Mouse (Mus musculus): Measurements from ENCODE around the gene 4932411N23Rik.

DNA sequence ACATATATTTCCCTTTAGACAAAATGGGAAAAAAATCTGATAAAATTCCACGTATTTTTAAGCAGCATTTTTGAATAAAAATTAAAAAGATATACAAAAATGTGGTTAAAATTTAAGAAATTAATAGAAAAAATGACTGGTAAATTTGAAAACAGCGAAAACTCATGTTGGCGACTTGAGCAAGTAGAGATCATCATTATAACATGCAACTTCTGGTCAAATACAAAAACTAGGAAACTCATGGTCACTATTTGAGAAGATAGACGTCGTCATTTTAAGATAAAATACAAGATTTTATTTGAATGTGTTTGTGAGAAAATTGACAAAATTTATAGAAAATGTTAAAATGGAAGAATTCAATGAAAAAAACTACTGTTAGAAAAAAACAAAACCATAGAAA is 35.8 kb downstream of the 4932411N23Rik start:
- TF ChIP-seq CTCF (conservative IDR thresholded peaks at IDR 0.05; ENCODE audit: low read length) = no peak
- TF ChIP-seq NANOG (IDR thresholded peaks at IDR 0.05; ENCODE audit: borderline replicate concordance, low read length) = no peak
